In genomic region chr4:76403219-76403618, GRCm38 (mm10) we compare ENCODE assay signal across 13 mouse cellular contexts.
DNase-seq lines count a peak whose midpoint lies in the region; ATAC-seq lines count a peak whose summit lies in the region.
"Had no signal": no experiment of that assay in that cellular context is flagged by ENCODE, and none has a peak within 500 bp of the region (broad histone marks: within the 10 kb centered on the region; RNA-seq: fewer than 3 reads in every experiment).

No protein-coding gene starts in this region.

- ATAC-seq in frontal cortex, adult (ENCODE audit: low TSS enrichment), result peak; percentile 69; the same call in 1 of the 2 replicates
- ATAC-seq: forebrain, embryonic 16.5 days; hindbrain, embryonic 16.5 days had no signal

- no peak for DNase-seq in frontal cortex, postnatal 36 days (ENCODE audit: low spot score in 2 of 2)
- peak; percentile 38 to 59 for DNase-seq in cerebellum, adult 18-20 months
- peak; percentile 65 for DNase-seq in cerebellum, adult 9-11 months
- DNase-seq in frontal cortex, postnatal 25 days (ENCODE audit: low spot score in 2 of 2), result no peak
- DNase-seq in spleen, postnatal 4 days (ENCODE audit: low spot score in 2 of 2), result no peak
- no peak for DNase-seq in lung, postnatal 10 days
- DNase-seq: adrenal gland, postnatal 10 days; gastrocnemius, postnatal 10 days; kidney, adult 11 months; kidney, adult 9 months had no signal

Comparison
In these comparisons a context has a peak if more than half of its experiments do, and no peak if none do; other contexts are left out.
1. DNase-seq: peak in cerebellum, adult 18-20 months (2 of 2) and cerebellum, adult 9-11 months (single experiment); none in frontal cortex, postnatal 36 days (0 of 2), frontal cortex, postnatal 25 days (0 of 2), spleen, postnatal 4 days (0 of 2) and lung, postnatal 10 days (single experiment).